Mouse (Mus musculus) telencephalon, adult 2 months (tissue): ENCODE data around the gene Spon1.

Experiments used
- DNase-seq: peaks from one replicate; pipeline ENCODE4 v3.0.0-alpha.2; 2011; ENCODE audit warnings: low read depth, low spot score

Gene Spon1

GRCm38 (mm10) chr7:113841521-113841920 is 75.7 kb downstream of the Spon1 start:
- no peak for DNase-seq

DNA sequence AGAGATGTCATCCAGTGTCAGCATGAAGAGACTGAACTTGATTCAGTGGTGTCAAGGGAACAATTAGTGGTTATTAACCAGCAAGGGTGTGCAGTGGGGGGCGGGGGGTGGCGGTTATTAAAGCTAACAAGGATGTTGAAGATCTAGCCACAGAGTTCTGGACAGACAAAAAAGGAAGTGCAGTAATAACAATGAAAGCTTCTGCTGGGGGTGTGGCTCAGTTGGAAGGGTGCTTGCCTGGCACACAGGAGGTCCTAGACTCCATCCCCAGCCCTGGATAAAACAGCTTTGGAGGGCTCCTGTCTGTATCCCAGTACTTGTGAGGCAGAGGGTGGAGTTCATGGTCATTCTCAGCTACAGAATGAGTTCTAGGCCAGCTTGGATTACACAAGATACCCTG is 77.4 kb downstream of the Spon1 start:
- DNase-seq = no peak

DNA sequence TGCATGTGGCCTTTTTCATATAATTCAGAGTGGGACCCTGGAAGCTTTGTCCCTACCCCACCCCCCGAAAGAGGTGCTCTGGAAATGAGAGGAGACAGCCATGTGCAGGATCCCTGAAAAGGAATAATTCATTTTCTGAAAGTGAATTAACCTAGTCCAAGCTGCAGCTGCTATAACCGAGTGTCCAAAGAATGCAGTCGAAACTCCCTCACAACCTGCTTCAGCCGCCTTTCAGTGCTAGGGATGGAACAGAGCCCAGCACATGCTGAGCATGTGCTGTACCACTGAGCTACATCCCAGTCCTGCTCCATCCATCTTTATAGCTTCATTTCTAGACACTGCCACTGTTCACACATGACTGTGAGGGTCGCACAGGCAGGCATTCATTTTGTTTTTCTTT is 79.4 kb downstream of the Spon1 start:
- DNase-seq = no peak

DNA sequence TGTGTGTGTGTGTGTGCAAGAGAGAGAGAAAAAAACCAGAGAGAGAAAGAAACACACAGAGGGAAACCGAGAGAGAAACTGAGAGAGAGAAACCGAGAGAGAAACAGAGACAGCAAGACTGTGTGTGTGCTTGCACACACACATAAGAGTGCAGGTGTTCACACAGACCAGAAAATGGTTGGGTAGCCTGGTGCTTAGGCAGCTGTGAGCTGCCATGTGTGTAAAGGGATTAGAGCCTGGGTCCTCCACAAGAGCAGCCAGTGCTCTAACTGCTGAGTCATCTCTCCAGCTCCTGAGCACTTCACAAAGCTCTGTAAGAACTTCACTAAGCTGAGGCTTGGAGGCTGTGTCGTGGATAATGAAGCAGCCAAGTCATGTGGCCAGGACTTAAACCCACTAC is 80.8 kb downstream of the Spon1 start:
- no peak for DNase-seq

DNA sequence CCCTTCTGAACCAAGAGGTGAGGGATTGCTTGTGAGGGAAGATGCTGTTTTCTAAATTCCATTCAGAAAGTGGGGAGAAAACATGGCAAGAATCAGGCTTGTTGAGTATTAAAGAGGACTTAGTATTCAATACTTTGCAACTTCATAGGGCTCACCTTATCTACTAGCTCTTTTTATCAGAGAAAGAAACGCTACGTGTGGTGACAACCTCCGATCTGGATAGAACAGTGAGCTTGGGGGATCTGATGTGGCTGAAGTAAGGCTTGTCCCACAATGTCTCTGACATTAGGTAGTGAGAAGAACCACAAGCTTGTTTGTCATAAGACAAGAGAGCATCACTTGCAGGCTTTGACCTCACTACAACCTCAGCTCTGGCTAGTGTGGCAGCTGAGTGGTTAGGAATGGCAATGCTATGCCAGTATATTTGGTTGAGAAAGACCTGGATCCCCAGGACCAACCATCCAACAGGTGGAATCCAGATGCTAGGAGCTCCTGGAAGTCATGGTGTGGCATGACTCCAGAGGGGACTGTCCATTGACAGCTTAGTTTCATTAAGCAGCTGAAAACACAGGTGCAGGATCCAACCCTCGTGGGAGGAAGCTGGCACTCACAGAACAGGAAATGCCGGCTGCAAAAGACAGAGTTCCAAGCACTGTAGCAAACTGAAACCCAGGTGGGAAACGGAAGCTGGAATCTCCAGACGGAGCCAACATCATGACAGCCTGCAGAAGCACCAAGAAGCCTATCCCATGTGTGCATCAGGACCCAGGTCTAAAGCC is 81.4 kb downstream of the Spon1 start:
- DNase-seq = no peak

GRCm38 (mm10) chr7:113850389-113850788 is 84.6 kb downstream of the Spon1 start:
- no peak for DNase-seq

- no peak for DNase-seq
Observed at GRCm38 (mm10) chr7:113855396-113855795, 89.6 kb downstream of the Spon1 start.

DNA sequence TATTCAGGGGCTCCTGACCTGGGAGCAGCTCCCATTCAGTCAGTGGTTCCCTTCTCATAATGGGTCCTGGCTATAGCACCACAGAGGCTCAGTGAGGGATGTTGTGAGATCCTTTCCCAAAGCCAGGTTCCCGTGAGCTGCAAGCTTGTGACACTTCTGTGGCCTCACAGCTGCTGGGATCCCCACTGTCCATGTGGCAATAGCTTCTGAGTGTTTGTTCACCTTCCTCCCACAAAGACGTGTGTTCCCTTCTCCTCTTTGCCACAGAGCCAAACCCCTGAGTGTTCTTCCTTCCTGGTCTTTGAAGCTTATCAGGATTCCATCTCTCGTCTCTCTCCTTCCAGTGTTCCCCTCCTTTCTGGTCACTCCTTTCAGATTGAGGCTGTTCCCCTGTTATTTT is 90.3 kb downstream of the Spon1 start:
- DNase-seq = no peak

- DNase-seq = no peak
Observed at GRCm38 (mm10) chr7:113859480-113859881, 93.7 kb downstream of the Spon1 start.

DNA sequence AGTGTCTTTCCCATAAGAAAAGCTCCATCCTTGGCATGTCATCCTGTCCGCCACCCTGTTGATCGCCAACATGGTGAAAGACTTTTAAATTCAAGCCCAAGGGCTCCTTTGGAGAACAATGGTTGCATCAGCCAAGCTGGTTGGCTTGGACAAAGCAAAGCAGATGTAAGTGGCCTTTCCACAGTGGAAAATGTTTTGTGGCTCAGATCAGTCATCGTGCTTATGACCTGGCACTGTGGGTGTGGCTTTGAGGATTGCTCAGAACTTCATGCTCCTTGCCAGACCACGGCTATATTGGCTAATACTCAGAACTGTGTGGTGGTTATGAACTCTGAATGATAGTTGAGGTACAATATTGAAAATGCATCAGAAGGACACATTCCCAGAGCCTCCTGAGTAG is 96.2 kb downstream of the Spon1 start:
- no peak for DNase-seq

DNA sequence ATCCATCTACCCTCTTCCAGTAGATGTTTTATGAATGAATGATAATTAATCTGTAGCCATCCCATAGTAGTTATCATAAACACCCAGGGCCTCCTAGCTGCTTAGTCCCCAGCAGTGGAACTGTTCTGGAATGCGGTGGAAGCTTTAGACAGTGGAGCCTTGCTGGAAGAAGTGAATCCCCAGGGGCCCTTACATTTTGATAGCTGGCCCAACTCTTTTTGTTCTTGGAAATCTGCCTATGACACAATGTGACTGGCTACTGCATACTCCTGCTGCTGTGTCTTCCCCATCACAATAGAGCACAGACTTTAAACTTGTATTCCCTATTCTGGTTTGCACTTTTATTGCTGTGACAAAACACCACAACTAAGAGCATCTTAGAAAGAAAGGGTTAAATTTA is 107.0 kb downstream of the Spon1 start:
- no peak for DNase-seq

- no peak for DNase-seq
Observed at GRCm38 (mm10) chr7:113877451-113877850, 111.7 kb downstream of the Spon1 start.

DNA sequence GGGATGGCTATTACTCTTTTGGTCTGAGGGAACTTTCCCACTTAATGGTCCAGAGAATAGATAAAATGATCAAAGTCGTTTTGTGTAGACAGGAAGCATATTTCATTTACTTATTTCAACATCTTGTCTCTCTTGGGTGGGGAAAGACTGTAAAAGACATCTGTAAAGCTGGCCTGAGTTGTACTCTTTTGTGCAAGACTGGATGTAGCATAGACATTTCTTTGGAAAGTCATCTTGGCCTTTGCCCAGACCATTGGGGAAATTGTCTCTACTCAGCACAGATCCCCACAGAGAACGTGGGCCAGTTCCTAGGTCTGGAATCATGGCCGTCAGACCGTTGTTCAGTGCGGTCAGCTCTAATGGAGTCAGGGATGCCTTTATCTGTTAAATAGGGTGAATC is 112.1 kb downstream of the Spon1 start:
- DNase-seq = no peak

GRCm38 (mm10) chr7:113879085-113879501 is 113.3 kb downstream of the Spon1 start:
- no peak for DNase-seq

GRCm38 (mm10) chr7:113880021-113880420 is 114.2 kb downstream of the Spon1 start:
- DNase-seq = no peak

DNA sequence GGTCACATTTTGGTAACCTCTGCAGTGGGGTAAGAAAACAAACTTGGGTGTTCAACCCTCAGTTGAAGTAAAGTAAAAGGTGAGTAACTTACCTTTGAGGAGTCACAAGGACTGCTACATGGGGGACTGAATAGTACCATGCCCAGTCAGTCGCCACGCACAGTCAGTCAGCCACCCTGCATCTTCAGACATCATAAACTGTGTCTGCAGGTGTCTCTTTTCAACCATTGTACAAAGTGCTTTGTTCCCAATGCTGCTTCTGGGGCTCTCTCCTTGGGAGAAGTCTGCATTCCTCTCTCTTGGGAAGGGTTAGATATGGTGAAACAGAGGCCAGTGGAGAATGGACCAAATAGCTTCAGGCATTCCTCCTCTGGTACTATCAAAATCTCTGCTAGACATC is 125.0 kb downstream of the Spon1 start:
- no peak for DNase-seq

- no peak for DNase-seq
Observed at GRCm38 (mm10) chr7:113891491-113891890, 125.7 kb downstream of the Spon1 start.

GRCm38 (mm10) chr7:113893944-113894662 is 128.3 kb downstream of the Spon1 start:
- no peak for DNase-seq

- DNase-seq = no peak
Observed at GRCm38 (mm10) chr7:113895266-113895665, 129.5 kb downstream of the Spon1 start.

GRCm38 (mm10) chr7:113898388-113898787 is 132.6 kb downstream of the Spon1 start:
- no peak for DNase-seq

- DNase-seq = no peak
Observed at GRCm38 (mm10) chr7:113901511-113901910, 135.7 kb downstream of the Spon1 start.

DNA sequence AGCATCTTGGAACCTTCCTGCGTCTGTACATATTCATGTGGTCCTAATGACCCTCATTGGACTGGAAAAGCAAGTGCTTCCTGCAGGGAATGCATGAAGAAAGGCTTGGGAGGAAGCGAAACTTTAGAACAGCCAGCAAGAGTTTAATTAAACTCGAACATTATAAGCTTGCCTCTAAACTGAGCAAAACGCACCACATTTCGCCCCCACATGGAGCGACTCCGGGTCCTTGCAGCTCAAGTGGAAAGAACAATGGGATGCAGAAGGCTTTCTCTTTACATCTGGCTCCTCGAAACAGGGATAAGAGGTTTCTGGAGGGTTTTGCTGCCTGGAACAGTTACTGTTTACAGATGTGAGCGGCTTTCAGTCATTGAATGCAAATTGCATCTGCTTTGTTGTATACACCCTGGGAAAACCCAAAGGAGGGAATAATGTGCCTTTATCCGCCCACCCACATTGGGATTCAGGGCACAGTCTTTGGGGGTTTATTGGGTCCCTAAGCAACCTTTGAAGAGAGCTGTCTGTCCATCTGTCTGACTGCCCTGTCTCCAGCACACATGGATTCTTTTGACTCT is 136.2 kb downstream of the Spon1 start:
- DNase-seq = no peak
